Mouse (Mus musculus) hindbrain, embryonic 12.5 days (tissue): ENCODE data around the gene Zfp426. TPM values are rescaled to one million over a fixed set of nuclear protein-coding genes. Genes with fewer than 3 reads are reported as not detected.

ENCODE experiments used
- ATAC-seq: fragments of 200-750 bp; cut with Nextera tagmentation; 2 replicates; pipeline ENCODE4 v1.8.0; 2017; ENCODE audit warnings: moderate TSS enrichment; ENCODE audit not compliant: low FRiP score
- H3K27ac ChIP-seq: fragments of 300-500 bp; sonication (generic); 2 replicates; pipeline ENCODE4 v1.5.1; 2016; ENCODE audit warnings: mild to moderate bottlenecking
- H3K27me3 ChIP-seq: fragments of 300-500 bp; sonication (generic); 2 replicates; pipeline ENCODE4 v1.6.1; 2016; ENCODE audit warnings: mild to moderate bottlenecking
- H3K36me3 ChIP-seq: fragments of 300-500 bp; sonication (generic); 2 replicates; pipeline ENCODE4 v1.6.1; 2016; ENCODE audit warnings: mild to moderate bottlenecking
- H3K4me1 ChIP-seq: fragments of 300-500 bp; sonication (generic); 2 replicates; pipeline ENCODE4 v1.6.1; 2016
- H3K4me2 ChIP-seq: fragments of 300-500 bp; sonication (generic); replicated peaks from 2 replicates; pipeline ENCODE4 v1.6.1; 2016; ENCODE audit warnings: mild to moderate bottlenecking
- H3K4me3 ChIP-seq: fragments of 300-500 bp; sonication (generic); 2 replicates; pipeline ENCODE4 v1.5.1; 2016; ENCODE audit warnings: mild to moderate bottlenecking
- H3K9ac ChIP-seq: fragments of 300-500 bp; sonication (generic); 2 replicates; pipeline ENCODE4 v1.6.1; 2016; ENCODE audit warnings: mild to moderate bottlenecking, moderate library complexity
- H3K9me3 ChIP-seq: fragments of 300-500 bp; sonication (generic); replicated peaks from 2 replicates; pipeline ENCODE4 v1.6.1; 2016; ENCODE audit warnings: mild to moderate bottlenecking
- WGBS: fragments of 180-500 bp; shearing (Covaris S2); methylation state at CpG from one replicate; pipeline ENCODE4 v1.1.7; 2016; 5-methylcytosine and 5-hydroxymethylcytosine counted together
- polyA plus RNA-seq: library from polyadenylated mRNA; unstranded; fragments of >200 nt; fragmentation: Nextera tagmentation; extraction: Ambion mirVana; gene quantifications from 2 replicates; pipeline ENCODE4 v1.2.1, GENCODE M21; 2016

Zfp426 gene
- polyA plus RNA-seq, 1 experiment from 2014 or later = 30.6 TPM

GRCm38 (mm10) chr9:20443183-20443783 lies 49.3 kb downstream of the Zfp426 start:
- no peaks in the 10 kb centered on the region for H3K4me1 ChIP-seq
- no peak overlapping the region for H3K4me3 ChIP-seq
- peaks cover 74% of the 10 kb centered on the region for H3K36me3 ChIP-seq
- no peaks in the 10 kb centered on the region for H3K27me3 ChIP-seq
- no peak overlapping the region for H3K4me2 ChIP-seq
- no peaks in the 10 kb centered on the region for H3K9me3 ChIP-seq
- WGBS = 83% methylated on average over 4 of the region's 4 CpGs
- H3K27ac ChIP-seq = no peak overlapping the region
- ATAC-seq = no peak
- H3K9ac ChIP-seq = no peak overlapping the region

GRCm38 (mm10) chr9:20430004-20430403 lies 62.5 kb downstream of the Zfp426 start:
- peaks cover under 1% of the 10 kb centered on the region; the same call in 1 of the 2 replicates for H3K36me3 ChIP-seq
- H3K4me3 ChIP-seq = no peak overlapping the region
- no peak for ATAC-seq
- WGBS = 90% methylated on average over 3 of the region's 3 CpGs
- H3K9ac ChIP-seq = no peak overlapping the region
- H3K4me1 ChIP-seq = no peaks in the 10 kb centered on the region
- H3K9me3 ChIP-seq = no peaks in the 10 kb centered on the region
- no peaks in the 10 kb centered on the region for H3K27me3 ChIP-seq
- H3K4me2 ChIP-seq = no peak overlapping the region
- H3K27ac ChIP-seq = no peak overlapping the region

Other genes with a start within 250 kb of the Zfp426 start
- not detected in 2 replicates for gene Olfr39, start 210.4 kb downstream of the Zfp426 start, polyA plus RNA-seq
- not detected in 2 replicates for gene Olfr873, start 194.2 kb downstream of the Zfp426 start, polyA plus RNA-seq
- gene Olfr18, start 156.7 kb downstream of the Zfp426 start, polyA plus RNA-seq = not detected in 2 replicates
- gene Zfp560, start 107.6 kb downstream of the Zfp426 start, polyA plus RNA-seq = 35.5 and 39.8 TPM in 2 replicates
- 31.2 and 33.6 TPM in 2 replicates for gene Zfp26, start 32.6 kb downstream of the Zfp426 start, polyA plus RNA-seq
- gene Zfp266, start 28.7 kb upstream of the Zfp426 start, polyA plus RNA-seq = 151 and 155 TPM in 2 replicates
- 30.6 and 34.8 TPM in 2 replicates for gene Zfp846, start 88.5 kb upstream of the Zfp426 start, polyA plus RNA-seq
- 445 and 471 TPM in 2 replicates for gene Ubl5, start 150.1 kb upstream of the Zfp426 start, polyA plus RNA-seq
- 18.3 and 19.8 TPM in 2 replicates for gene Fbxl12, start 152.0 kb upstream of the Zfp426 start, polyA plus RNA-seq
- gene Pin1, start 159.3 kb upstream of the Zfp426 start, polyA plus RNA-seq = 47.2 and 49.4 TPM in 2 replicates